Mouse (Mus musculus) kidney, adult 11 months (tissue): ENCODE results near the gene Cbx2.

Experiments
- DNase-seq: peaks from one replicate; pipeline ENCODE4 v3.0.0; 2022

The Cbx2 gene

GRCm38 (mm10) chr11:119043761-119044550, 21.2 kb downstream of the Cbx2 start:
- no peak for DNase-seq

GRCm38 (mm10) chr11:119044551-119045337, 22.0 kb downstream of the Cbx2 start:
- DNase-seq = peak; percentile 75

GRCm38 (mm10) chr11:119046601-119047245, 24.0 kb downstream of the Cbx2 start:
- DNase-seq = peak; percentile 71

GRCm38 (mm10) chr11:119047261-119048132, 24.7 kb downstream of the Cbx2 start:
- no peak for DNase-seq

GRCm38 (mm10) chr11:119048133-119048510, 25.4 kb downstream of the Cbx2 start:
- no peak for DNase-seq

GRCm38 (mm10) chr11:119050361-119050760, 27.6 kb downstream of the Cbx2 start:
- no peak for DNase-seq

GRCm38 (mm10) chr11:119051426-119051825, 28.7 kb downstream of the Cbx2 start:
- DNase-seq = no peak

GRCm38 (mm10) chr11:119051927-119052660, 29.3 kb downstream of the Cbx2 start:
- no peak for DNase-seq

GRCm38 (mm10) chr11:119052661-119053256, 30.0 kb downstream of the Cbx2 start:
- no peak for DNase-seq

- DNase-seq = peak; percentile 64
These were observed 30.5 kb downstream of the Cbx2 start for GRCm38 (mm10) chr11:119053257-119053670.

- no peak for DNase-seq
These were observed 31.1 kb downstream of the Cbx2 start for GRCm38 (mm10) chr11:119053738-119054350.

- no peak for DNase-seq
These were observed 31.9 kb downstream of the Cbx2 start for GRCm38 (mm10) chr11:119054351-119055345.

GRCm38 (mm10) chr11:119055571-119056131, 32.9 kb downstream of the Cbx2 start:
- no peak for DNase-seq

GRCm38 (mm10) chr11:119056301-119057211, 33.8 kb downstream of the Cbx2 start:
- no peak for DNase-seq

- no peak for DNase-seq
These were observed 34.5 kb downstream of the Cbx2 start for GRCm38 (mm10) chr11:119057291-119057690.

- DNase-seq = peak; percentile 68
These were observed 35.6 kb downstream of the Cbx2 start for GRCm38 (mm10) chr11:119058041-119058995.

- no peak for DNase-seq
These were observed 36.5 kb downstream of the Cbx2 start for GRCm38 (mm10) chr11:119059256-119059655.
